Mouse (Mus musculus) T-helper 1 cell (primary cell): ENCODE measurements around the gene Selenos.

Experiments
- in situ Hi-C: fragments of 300-600 bp; cut with MboI, MseI; formaldehyde crosslinking; loops from one replicate; pipeline ENCODE4 v1.15.1; 2025; ENCODE audit warnings: high pct_unique_total_duplicates

Gene Selenos

DNA sequence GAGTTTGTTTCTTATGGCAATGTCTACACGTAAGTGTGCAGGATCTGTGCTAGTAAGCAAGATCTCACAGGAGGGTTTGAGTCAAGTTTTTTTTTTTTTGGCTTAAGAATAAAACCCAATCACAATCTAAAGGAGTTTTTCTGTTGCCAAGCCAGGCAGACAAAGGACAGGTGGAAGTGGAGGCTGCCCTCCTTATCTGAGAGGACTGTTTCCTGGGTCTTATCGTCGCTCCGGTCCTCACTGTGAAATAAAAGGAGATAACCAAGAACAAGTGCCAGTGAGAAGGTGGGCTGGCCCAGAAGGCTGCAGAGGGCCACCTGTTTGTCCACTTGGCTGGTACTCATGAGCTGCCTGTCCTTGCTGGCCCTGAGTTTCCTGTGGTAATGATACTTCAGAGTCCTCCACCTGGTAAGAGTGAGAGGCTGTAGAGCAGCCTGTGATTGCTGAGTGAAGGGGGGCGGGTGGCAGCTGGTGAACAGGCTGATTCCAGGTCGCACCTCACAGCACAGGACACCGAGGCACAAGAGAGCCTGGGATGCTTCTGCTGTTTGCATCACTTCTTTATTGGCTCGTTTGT, 37.5 kb downstream of the Selenos start:
- in situ Hi-C loops, result loop anchor here (25.0 kb wide), 1 partner anchor 145 kb away; no protein-coding TSS in a partner anchor

DNA sequence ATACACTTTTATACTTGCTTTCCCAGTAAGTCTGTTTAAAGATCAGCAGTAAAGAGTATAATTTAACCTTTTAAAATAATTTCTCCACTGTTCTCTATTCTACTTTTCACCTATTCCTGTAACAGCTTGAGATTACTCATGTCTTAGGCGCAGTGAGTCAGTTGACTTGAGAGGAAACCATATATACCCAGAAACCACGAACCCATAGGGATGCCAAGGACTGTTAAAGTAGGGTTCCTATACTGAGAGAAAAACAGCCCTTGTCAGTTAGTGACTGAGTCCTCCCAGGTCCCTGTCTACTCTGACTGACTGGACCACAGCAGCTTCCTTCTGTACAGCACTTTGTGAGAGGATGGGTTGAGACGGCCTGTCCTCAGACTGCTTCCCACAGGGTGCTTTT, 38.6 kb downstream of the Selenos start:
- in situ Hi-C loops, result loop anchor here (25.0 kb wide), 1 partner anchor 144 kb away; no protein-coding TSS in a partner anchor

DNA sequence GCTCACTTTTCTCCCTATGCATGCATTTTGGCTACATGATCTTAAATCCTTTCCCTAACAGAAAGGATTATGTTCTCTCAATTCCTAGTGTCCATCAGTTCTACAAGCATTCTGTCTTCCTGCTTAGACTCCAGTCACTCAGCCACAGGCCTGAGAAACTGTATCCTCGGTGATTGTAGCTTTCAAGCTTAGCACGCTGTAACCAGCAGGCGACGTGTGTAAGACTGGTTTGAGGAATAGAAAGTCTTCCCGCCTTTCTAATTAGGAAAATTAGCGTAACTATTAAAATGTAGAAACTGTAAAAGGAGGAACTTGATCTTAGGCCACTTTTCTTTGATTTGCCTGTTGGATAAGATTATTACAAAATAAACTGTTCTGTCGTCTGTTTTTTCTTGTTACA, 39.3 kb downstream of the Selenos start:
- in situ Hi-C loops, result loop anchor here (25.0 kb wide), 1 partner anchor 144 kb away; no protein-coding TSS in a partner anchor

DNA sequence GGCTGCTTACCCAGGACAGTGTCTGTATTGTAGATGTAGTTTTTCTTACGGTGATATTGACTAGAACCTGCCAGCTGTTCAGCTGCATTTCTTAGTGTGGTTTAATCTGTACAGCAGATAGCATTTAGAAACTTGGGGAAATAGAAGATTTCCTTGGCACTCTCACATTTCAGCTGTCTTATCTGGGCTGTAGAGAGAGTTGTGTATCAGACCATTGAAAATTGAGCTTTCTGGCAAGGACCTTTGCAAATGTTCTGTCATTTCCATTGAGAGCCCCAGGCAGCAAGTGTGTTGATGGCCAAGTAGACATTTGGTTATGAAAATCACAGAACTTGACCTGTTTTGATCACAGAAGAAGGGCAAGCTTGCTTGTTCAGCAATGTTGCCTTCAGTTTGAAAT, 40.7 kb downstream of the Selenos start:
- in situ Hi-C loops, result loop anchor here (25.0 kb wide), 1 partner anchor 142 kb away; no protein-coding TSS in a partner anchor

DNA sequence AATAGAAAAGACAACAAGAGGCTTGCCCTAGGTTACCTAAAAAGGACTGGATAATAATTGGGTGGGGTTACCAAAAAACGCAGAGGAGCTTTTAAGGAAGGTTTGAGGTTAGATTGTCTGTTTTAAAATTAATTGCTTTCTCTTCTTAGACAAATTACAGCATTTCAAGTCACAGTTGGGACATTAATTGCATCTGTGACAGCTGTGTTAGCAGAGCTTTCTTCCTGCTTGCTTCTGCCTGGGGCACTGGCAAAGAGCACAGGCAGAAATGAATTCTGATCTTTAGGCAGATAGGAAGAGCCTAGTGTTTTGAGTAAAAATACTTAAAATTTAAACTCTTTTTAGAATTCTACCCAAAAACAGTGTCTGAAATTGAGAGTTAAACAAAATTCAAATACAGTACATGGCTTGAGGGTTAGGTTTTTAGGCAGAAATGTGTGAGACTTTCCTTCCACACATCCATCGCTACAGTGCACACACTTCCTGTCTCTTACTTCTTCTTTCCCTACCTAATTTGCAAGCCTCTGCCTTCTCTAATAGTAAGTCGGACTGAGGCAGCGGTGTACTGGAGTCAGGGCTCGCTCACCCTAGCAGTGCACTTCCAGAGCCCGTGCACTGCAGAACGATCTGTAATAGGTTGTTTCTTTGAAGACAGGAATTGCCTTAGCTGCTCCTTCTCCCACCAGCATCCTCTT, 41.4 kb downstream of the Selenos start:
- in situ Hi-C loops, result loop anchor here (25.0 kb wide), 1 partner anchor 141 kb away; no protein-coding TSS in a partner anchor

DNA sequence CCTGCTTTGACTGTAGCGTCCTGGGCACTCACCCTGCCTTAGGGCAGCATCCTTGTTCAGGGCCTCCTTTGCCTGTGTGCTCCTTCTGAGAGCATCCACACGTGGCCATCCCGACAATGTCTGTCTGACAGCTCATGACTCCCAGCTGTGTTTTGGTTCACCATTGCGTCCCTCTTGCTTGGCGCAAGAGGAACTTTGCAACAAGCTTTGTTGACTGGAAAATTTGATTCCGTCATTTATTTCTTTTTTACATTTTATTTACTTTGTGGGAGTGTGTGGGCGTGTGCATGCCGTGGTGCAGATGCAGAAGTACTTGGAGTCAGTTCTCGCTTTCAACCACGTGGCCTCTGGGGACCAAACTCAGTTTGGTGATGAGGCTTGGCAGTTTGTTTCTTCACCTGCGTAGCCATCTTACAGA, 45.1 kb downstream of the Selenos start:
- in situ Hi-C loops, result loop anchor here (25.0 kb wide), 1 partner anchor 138 kb away; no protein-coding TSS in a partner anchor

DNA sequence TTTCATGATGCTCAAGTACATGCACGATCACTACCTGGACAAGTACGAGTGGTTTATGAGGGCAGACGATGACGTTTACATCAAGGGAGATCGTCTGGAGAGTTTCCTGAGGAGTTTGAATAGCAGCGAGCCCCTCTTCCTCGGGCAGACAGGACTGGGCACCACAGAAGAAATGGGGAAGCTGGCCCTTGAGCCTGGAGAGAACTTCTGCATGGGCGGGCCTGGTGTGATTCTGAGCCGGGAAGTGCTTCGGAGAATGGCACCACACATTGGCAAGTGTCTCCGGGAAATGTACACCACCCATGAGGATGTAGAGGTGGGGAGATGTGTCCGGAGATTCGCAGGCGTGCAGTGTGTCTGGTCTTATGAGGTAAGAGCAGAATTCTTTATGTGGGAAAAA, 45.9 kb downstream of the Selenos start:
- in situ Hi-C loops, result no loop called here

DNA sequence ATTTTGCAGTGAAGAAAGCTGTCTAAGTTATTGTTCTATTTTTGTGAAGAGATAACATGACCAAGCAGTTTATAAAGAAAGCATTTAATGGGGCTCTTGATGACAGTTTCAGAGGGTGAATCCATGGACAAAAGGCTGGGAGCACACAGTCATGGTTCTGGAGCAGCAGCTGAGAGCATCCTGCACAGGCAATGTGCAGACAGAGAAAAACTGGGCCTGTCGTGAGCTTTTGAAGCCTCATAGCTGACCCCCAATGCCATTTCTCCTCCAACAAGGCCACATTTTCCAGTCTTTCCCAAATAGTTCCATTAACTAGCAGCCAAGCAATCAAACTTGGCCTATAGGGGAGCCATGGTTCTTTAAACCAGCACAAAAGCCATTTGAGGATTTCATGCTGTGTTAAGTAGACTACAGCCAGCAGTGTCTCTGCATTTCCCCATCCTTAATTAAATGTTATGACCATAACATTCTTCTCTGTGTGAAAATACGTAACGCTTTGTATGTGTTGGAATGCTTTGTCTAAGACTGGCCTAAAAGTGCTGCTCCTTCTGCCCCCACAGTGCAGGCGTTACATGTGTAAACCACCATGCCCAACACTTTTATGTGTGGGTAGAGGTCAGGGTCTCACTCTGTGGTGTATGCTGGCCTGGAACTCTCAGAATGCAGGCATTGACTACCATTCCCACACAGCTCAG, 48.6 kb downstream of the Selenos start:
- in situ Hi-C loops, result no loop called here

DNA sequence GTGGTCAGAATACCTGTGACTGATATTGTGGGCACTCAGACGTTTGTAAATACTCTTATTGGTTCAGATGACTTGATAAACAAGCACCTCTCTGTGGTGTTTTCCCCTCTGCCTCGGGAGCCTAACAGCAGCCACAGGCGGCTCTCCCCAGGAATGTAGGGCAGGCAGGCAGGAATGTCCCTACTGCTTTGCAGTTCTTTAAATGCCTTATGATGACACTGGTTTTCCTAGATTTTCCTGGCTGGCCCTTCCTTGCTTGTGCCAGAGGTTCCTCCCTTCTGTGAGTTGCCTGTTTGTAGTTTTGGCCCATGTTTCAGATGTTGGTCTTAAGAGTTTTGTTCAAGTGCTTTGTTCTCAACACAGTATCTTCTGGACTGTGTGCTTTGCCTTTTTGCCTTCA, 49.4 kb downstream of the Selenos start:
- in situ Hi-C loops, result no loop called here

DNA sequence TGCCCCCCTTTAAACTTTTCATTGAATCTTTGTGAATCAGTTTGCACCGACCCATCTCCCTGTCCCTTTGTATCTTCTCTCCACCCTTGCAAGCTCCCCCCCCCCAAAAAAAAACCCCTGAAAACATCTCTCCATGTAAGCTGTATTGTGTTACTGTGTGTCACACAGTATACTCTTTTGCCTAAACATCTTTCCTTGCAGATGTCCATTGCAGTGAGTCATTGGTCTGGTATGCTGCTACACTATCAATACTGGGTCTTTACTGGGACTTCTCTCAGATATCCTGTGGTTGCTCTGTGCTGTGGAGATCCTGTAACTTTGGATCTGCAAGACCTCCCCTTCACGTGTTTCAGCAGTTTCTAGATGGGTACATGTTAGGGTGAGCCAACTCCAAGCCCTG, 50.8 kb downstream of the Selenos start:
- in situ Hi-C loops, result no loop called here

DNA sequence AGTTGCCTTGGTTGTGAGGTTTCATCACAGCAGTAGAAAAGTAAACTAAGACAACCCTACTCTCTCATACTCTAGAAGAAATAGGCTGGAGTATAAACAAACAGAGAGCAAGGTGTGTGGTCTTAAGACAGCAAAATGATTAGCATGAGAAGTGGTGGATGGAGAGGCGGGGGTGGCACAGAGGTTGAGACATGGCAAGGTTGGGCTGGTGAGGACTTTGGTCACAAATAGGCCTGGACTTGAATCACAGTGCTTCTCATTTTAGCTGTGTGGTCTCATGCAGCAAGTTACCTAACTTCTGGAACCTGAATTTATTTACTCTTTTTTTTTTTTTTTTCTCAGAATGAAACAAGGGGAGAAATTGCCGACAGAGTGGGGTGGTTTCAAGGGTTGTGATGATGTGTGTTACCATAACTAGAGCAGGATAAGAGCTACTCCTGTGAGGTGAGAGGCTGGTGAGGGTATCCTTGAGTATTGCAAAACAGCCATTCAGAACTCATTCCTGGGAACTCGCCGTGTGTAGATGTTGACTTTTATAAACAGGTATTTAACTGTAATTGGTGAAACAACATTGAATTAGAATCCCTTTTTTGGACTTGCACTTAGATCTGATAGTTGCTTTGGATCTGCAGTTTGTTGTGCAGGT, 52.5 kb downstream of the Selenos start:
- in situ Hi-C loops, result no loop called here

DNA sequence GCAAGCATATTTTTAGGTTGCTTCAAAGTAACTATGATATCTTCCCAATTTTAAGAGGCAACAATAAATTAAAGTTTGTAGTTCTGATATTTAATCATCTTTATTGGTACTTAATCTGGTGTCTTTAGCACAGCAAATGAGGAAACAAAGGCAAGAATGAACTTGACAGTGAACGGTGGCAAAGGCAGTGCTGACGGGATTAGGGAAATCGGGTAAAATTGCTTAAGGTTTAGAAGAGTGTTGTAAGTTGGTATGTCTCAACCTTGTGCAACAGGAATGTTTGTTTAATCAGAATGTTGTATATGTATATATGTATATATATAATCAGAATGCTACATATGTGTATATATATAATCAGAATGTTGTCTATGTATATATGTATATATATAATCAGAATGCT, 54.7 kb downstream of the Selenos start:
- in situ Hi-C loops, result no loop called here

DNA sequence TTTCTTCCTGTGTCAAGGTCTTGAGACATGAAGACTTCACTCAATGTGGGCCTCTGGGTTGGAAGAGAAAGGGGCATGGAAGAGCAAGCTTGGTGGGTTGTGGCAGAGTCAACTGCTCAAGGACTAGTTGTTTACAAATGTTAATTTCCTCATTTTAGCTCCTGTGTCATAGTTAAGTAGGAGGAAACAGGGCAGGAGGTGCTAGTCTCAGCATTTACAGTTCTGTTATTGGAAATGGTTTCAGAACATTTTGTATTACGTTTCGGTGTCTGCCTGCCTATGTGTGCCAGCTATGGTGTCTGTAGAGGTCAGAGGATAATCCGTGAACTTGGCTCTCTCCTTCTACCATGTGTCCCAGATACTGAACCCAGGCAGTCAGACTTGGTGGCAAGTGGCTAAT, 56.2 kb downstream of the Selenos start:
- in situ Hi-C loops, result no loop called here

DNA sequence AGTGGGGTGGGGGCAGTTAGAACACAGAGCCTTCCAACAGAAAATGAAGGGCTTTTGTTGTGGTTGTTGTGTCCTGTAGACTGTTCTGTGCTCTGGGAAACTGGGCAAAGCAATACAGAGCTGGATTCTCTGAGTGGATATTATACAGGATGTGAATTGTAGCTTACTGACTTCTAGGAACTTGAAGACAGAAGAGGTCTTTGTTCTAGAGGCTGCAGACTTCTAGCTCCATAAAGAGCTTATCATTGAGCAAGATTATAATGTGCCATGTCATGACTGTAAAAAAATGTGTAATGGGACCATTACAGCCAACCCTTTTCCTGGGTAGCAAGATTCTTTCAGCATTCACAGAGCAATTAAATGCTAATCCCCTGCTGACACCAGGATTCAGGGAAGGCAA, 56.7 kb downstream of the Selenos start:
- in situ Hi-C loops, result no loop called here

DNA sequence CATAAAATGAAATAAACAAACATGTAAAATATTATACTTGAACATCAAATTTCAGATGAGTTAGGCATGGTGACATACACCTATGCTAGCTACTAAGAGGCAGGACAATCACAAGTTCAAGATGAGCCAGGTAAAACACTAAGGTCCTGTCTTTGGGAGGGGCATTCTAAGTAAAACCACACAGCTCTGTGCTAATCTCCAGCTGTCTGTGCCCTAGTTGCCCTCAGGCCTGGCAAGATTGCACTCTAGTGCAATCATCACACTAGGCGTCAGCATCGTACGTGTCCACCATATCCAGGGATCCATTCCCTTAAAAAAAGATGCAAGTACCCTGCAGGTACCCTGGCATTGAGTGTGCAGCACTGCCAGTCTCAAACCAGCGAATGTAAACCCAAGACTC, 57.9 kb downstream of the Selenos start:
- in situ Hi-C loops, result no loop called here

DNA sequence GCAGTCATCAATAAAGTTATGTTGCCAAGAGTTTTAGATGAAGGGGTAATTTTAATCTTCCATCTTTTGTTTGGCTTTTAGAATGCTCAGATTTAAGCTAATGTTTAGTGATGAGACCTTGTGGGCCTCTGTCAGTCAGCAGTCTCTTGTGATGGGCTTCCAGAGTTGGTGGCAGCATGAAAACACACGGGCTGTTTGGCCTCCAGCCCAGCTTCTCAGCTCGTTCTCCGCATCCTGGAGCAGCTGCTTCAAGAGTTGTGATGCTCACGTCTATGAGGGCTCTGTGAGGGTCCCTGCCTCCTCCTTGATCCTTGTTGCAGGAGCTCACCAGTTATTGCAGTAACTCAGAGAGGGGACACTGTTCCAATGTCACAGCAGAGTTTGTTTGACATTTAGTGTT, 58.9 kb downstream of the Selenos start:
- in situ Hi-C loops, result no loop called here

DNA sequence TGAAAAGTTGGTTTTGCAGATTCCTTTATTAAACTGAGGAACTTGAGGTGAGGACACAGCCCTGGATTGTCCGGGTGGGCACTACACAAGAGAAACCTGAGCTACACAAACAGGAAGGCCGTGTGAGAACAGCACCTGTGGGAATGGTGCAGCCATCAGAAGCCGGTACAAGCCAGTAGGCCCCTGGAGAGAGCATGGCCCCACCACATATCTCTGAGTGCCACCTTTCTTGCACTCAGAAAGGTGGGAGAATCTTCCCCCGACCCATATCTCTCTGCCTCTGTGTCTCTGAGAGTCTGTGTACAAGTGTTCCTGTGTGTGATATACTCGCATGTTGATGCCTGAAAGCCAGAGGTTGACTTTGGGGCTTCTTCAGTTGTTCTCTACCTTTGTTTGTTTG, 59.4 kb downstream of the Selenos start:
- in situ Hi-C loops, result no loop called here
